Mouse (Mus musculus) heart, embryonic 15.5 days (tissue): ENCODE measurements around the gene Atrip. TPM values are rescaled to one million over a fixed set of nuclear protein-coding genes. Genes with fewer than 3 reads are reported as not detected.
A peak's percentile ranks its signal among the peaks of the same experiment; 100 is the strongest.

ENCODE experiments used
- ATAC-seq: fragments of 200-750 bp; cut with Nextera tagmentation; replicated peaks from 2 replicates; pipeline ENCODE4 v1.8.0; 2017; ENCODE audit warnings: low read depth, moderate TSS enrichment; ENCODE audit not compliant: insufficient number of reproducible peaks, insufficient read depth, low FRiP score
- H3K27ac ChIP-seq: fragments of 300-500 bp; sonication (generic); 2 replicates; pipeline ENCODE4 v1.5.1; 2015; ENCODE audit warnings: mild to moderate bottlenecking, inconsistent platforms
- H3K27me3 ChIP-seq: fragments of 300-500 bp; sonication (generic); 2 replicates; pipeline ENCODE4 v1.6.1; 2015; ENCODE audit warnings: inconsistent platforms
- H3K36me3 ChIP-seq: fragments of 300-500 bp; sonication (generic); 2 replicates; pipeline ENCODE4 v1.6.1; 2015; ENCODE audit warnings: mild to moderate bottlenecking, inconsistent platforms
- H3K4me1 ChIP-seq: fragments of 300-500 bp; sonication (generic); replicated peaks from 2 replicates; pipeline ENCODE4 v1.6.1; 2015; ENCODE audit warnings: inconsistent platforms
- H3K4me2 ChIP-seq: fragments of 300-500 bp; sonication (generic); 2 replicates; pipeline ENCODE4 v1.6.1; 2015; ENCODE audit warnings: inconsistent platforms, mild to moderate bottlenecking, moderate library complexity
- H3K4me3 ChIP-seq: fragments of 300-500 bp; sonication (generic); 2 replicates; pipeline ENCODE4 v1.5.1; 2015; ENCODE audit warnings: mild to moderate bottlenecking, inconsistent platforms
- H3K9ac ChIP-seq: fragments of 300-500 bp; sonication (generic); 2 replicates; pipeline ENCODE4 v1.6.1; 2015; ENCODE audit warnings: mild to moderate bottlenecking, inconsistent platforms
- H3K9me3 ChIP-seq: fragments of 300-500 bp; sonication (generic); replicated peaks from 2 replicates; pipeline ENCODE4 v1.6.1; 2016; ENCODE audit warnings: inconsistent platforms
- WGBS: fragments of 180-500 bp; shearing (Covaris S2); methylation state at CpG from one replicate; pipeline ENCODE4 v1.1.7; 2015; ENCODE audit warnings: mixed read lengths; 5-methylcytosine and 5-hydroxymethylcytosine counted together
- polyA plus RNA-seq: library from polyadenylated mRNA; unstranded; fragments of >200 nt; fragmentation: Nextera tagmentation; extraction: Ambion mirVana; gene quantifications from 2 replicates; pipeline ENCODE4 v1.2.1, GENCODE M21; 2015

Atrip gene
- polyA plus RNA-seq, 1 experiment from 2014 or later: 15.9 TPM

DNA sequence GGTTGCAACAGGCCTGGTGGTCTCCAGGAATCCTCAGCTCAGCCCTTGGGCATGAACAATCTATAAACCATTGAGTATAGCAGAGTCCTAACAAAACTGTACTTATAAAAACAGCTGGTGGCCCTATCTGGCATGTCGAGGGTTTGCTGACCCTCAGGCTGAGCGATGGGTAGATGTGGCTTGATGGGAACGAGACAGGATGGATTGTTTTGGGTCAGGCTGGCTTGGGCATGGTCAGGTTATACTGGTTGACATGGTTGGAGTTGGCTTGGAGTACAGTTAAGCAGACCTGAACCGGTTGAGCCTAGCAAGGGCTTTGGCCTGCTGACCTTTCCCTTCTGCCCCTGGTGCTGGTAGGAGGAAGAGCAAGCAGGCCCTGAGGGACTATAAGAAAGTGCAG lies 37.2 kb upstream of the Atrip start:
- H3K36me3 ChIP-seq: peaks cover 87% of the 10 kb centered on the region
- H3K9ac ChIP-seq: no peak overlapping the region
- no peaks in the 10 kb centered on the region for H3K4me1 ChIP-seq
- 85% methylated on average over 4 of the region's 4 CpGs for WGBS
- no peak overlapping the region for H3K27ac ChIP-seq
- H3K4me2 ChIP-seq: no peak overlapping the region
- no peak for ATAC-seq
- no peaks in the 10 kb centered on the region for H3K9me3 ChIP-seq
- H3K4me3 ChIP-seq: no peak overlapping the region
- H3K27me3 ChIP-seq: no peaks in the 10 kb centered on the region

DNA sequence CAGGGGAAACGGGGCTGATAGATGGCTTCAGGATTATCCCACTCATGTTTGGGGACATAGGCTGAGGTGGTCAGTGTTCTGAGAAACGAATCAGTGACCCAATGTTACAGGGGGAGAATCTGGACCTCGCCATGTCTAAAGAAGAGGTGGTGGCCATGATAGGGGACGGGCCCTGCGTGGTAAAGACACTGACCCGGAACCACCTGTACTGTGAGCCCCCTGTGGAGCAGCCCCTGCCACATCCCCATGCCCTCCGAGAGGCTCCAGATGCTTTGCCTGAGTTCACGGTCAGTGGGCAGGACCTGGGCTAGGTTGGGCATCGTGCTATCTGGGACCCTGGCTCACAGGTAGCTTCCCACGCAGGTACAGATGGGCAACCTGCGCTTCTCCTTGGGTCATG lies 36.3 kb upstream of the Atrip start:
- H3K9ac ChIP-seq: no peak overlapping the region
- no peak for ATAC-seq
- no peaks in the 10 kb centered on the region for H3K27me3 ChIP-seq
- H3K4me1 ChIP-seq: peaks cover 2% of the 10 kb centered on the region; the same call in 1 of the 2 replicates
- peaks cover 84% of the 10 kb centered on the region for H3K36me3 ChIP-seq
- no peak overlapping the region for H3K4me3 ChIP-seq
- no peak overlapping the region for H3K27ac ChIP-seq
- no peaks in the 10 kb centered on the region for H3K9me3 ChIP-seq
- no peak overlapping the region for H3K4me2 ChIP-seq
- 89% methylated on average over 11 of the region's 11 CpGs for WGBS

DNA sequence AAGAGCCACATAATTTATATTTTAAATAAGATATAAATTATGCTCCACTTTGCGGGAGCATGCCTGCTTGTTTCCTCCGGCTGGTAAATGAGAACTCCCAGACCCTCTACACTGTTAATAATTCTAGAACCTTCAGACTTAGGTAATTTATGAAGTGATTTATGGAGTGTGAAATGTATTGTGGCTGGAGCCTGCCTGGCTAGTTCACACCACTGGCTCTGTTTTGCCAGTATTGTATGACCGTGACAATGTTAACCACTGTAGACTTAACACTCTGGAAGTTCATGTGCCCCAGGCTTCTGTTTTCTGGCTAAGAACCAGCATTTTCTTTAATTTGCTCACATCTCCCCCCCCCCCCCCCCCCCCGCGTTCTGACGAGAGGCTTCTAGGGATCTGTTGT lies 33.4 kb upstream of the Atrip start:
- H3K4me2 ChIP-seq: no peak overlapping the region

DNA sequence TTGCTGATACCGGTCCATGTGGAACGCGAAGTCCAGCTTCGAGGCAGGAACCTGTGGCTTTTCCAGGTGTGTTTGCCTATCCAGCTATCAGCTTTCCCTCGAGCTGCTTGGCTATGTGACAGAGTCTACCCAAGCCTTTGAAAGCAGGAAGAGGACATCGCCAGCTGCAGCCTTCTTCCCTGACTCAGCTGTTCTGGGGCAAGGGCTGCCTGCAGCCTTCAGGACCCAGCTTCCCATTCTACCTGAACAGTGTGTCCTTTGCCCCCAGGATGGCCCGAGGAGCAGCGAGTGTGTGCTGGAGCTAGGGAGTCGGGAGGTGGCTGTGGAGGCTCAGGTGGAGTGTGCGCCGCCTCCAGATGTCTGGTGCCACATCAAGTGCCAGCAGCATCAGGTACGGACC lies 31.7 kb upstream of the Atrip start:
- H3K27me3 ChIP-seq: no peaks in the 10 kb centered on the region
- H3K27ac ChIP-seq: no peak overlapping the region
- no peak overlapping the region for H3K4me2 ChIP-seq
- 87% methylated on average over 12 of the region's 12 CpGs for WGBS
- no peaks in the 10 kb centered on the region for H3K9me3 ChIP-seq
- no peak overlapping the region for H3K9ac ChIP-seq
- H3K4me3 ChIP-seq: no peak overlapping the region
- peaks cover 41% of the 10 kb centered on the region for H3K36me3 ChIP-seq
- no peak for ATAC-seq
- H3K4me1 ChIP-seq: peaks cover 35% of the 10 kb centered on the region

More for the DNA sequence above, 33.4 kb upstream of the Atrip start:
- ATAC-seq: no peak
- 68% methylated on average over 6 of the region's 6 CpGs for WGBS
- Histone ChIP-seq H3K36me3 (peaks cover 57% of the 10 kb centered on the region), H3K4me3 (no peak overlapping the region), H3K9ac (no peak overlapping the region), H3K4me1 (peaks cover 28% of the 10 kb centered on the region), H3K9me3 (no peaks in the 10 kb centered on the region), H3K27me3 (no peaks in the 10 kb centered on the region), H3K27ac (no peak overlapping the region)

DNA sequence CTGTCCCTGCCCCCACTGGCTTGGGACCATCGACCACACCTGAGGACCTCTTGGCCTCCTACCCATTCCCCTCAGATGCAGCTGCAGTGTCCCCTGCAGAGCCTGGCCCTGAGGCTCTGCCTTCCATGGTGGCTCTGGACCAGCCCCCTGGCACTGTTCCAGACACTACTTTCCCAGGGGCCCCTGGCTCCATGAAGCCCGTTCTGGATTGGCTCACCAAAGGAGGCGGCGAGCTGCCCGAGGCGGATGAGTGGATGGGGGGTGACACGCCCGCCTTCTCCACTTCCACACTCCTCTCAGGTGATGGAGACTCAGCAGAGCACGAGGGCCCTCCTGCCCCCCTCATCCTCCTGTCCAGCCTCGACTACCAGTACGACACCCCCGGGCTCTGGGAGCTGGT lies 31.1 kb upstream of the Atrip start:
- ATAC-seq: peak; percentile 47
- peaks cover 34% of the 10 kb centered on the region for H3K36me3 ChIP-seq
- WGBS: 56% methylated on average over 12 of the region's 12 CpGs

DNA sequence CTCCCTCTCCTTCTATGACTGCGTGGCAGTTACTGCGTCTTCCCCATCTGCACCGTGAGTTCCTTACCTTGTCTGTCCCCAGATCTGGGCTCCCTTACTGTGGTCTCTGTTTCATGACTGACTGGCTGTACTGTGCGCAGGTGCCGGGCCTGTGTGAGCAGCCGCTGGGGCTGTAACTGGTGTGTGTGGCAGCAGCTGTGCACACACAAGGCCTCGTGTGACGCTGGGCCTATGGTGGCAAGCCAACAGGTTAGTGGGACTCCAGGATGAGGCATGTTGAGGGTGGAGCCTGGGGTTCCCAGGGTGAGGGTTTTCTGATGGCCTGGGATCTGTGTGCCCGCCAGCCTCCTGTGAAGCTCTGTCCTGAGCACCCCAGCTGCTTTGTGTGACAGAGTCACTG lies 30.2 kb upstream of the Atrip start:
- H3K4me2 ChIP-seq: no peak overlapping the region
- H3K9me3 ChIP-seq: no peaks in the 10 kb centered on the region
- no peak overlapping the region for H3K9ac ChIP-seq
- H3K27me3 ChIP-seq: no peaks in the 10 kb centered on the region
- no peak overlapping the region for H3K27ac ChIP-seq
- no peak for ATAC-seq
- peaks cover 25% of the 10 kb centered on the region for H3K36me3 ChIP-seq
- peaks cover 49% of the 10 kb centered on the region for H3K4me1 ChIP-seq
- WGBS: 86% methylated on average over 9 of the region's 9 CpGs
- H3K4me3 ChIP-seq: no peak overlapping the region

More for the DNA sequence above, 31.1 kb upstream of the Atrip start:
- no peak overlapping the region for H3K9ac ChIP-seq
- H3K4me1 ChIP-seq: peaks cover 40% of the 10 kb centered on the region
- no peak overlapping the region for H3K4me3 ChIP-seq
- 0 out of 2 replicates have a peak overlapping the region, but pooled peaks have one; percentile 7 for H3K4me2 ChIP-seq
- no peaks in the 10 kb centered on the region for H3K27me3 ChIP-seq
- no peaks in the 10 kb centered on the region for H3K9me3 ChIP-seq
- no peak overlapping the region; the same call in 1 of the 2 replicates for H3K27ac ChIP-seq

DNA sequence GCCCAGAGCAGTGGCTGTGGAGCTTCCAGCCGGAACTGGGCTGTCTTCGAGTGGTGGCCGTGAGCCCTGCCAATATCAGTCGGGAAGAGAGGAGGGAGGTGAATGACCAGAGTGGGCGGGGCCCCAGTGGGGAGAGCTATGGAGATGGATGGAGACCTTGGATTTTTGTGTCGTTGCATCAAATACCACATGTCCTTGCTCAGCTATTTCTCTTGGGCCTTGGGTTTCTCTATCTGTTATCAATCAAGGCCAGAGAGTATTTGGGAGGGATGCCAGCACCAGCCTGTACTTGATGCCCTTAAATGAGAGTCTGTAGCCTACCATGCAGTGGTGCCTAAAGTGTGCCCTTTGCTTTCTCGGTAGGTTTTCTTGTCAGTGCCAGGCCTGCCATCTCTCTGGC lies 29.3 kb upstream of the Atrip start:
- H3K27ac ChIP-seq: no peak overlapping the region
- H3K4me2 ChIP-seq: no peak overlapping the region
- H3K36me3 ChIP-seq: peaks cover 17% of the 10 kb centered on the region; the same call in 1 of the 2 replicates
- no peak overlapping the region for H3K4me3 ChIP-seq
- WGBS: 67% methylated on average over 7 of the region's 7 CpGs
- no peak overlapping the region for H3K9ac ChIP-seq
- H3K27me3 ChIP-seq: no peaks in the 10 kb centered on the region
- ATAC-seq: no peak
- H3K9me3 ChIP-seq: no peaks in the 10 kb centered on the region
- H3K4me1 ChIP-seq: peaks cover 57% of the 10 kb centered on the region

DNA sequence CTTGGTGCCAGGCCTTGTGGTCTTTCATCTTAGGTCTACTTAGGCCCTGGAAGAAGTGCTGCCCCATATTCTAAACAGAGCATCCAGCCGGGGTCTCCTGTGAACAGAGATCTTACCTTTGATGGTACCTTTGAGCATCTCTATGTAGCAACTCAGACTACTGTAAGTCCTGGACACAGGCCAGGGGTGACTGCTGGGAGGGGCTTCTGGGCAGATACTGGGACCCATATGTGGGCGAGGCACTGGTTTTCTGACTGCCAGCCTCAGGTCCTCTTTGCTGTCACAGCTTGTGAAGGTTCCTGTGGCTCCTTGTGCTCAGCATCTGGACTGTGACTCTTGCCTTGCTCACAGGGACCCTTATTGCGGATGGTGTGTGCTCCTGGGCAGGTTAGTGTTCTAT lies 28.6 kb upstream of the Atrip start:
- H3K4me2 ChIP-seq: no peak overlapping the region
- H3K27ac ChIP-seq: no peak overlapping the region
- H3K36me3 ChIP-seq: peaks cover 16% of the 10 kb centered on the region; the same call in 1 of the 2 replicates
- no peaks in the 10 kb centered on the region for H3K9me3 ChIP-seq
- H3K4me3 ChIP-seq: no peak overlapping the region
- H3K4me1 ChIP-seq: peaks cover 64% of the 10 kb centered on the region
- WGBS: 84% methylated on average over 3 of the region's 3 CpGs
- H3K27me3 ChIP-seq: no peaks in the 10 kb centered on the region
- no peak overlapping the region for H3K9ac ChIP-seq
- no peak for ATAC-seq

DNA sequence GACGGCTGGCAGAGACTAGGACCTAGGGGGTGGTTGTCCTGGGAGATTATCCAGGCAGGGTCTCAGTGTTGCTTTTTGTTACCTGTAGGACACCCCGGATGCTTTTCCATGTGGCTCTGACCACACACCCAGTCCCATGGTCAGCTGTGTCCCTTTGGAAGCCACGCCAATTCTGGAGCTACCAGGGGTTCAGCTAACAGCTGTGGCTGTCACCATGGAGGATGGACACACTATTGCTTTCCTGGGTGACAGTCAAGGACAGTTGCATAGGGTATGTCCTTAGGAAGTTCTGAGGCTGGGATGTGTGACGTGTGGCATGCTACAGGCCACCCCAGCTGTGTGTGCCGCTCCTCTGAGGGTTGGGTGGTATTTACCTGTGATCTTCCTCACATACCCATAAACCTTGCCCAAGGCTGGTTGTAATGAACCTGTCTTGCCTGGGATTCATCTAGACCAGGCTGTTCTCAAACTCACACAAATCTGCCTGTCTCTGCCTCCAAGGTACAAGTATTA lies 28.1 kb upstream of the Atrip start:
- Histone ChIP-seq H3K4me2 (no peak overlapping the region), H3K36me3 (peaks cover 16% of the 10 kb centered on the region; the same call in 1 of the 2 replicates), H3K4me1 (peaks cover 70% of the 10 kb centered on the region), H3K4me3 (no peak overlapping the region), H3K27ac (no peak overlapping the region), H3K27me3 (no peaks in the 10 kb centered on the region), H3K9ac (no peak overlapping the region), H3K9me3 (no peaks in the 10 kb centered on the region)
- no peak for ATAC-seq
- WGBS: 93% methylated on average over 5 of the region's 5 CpGs

DNA sequence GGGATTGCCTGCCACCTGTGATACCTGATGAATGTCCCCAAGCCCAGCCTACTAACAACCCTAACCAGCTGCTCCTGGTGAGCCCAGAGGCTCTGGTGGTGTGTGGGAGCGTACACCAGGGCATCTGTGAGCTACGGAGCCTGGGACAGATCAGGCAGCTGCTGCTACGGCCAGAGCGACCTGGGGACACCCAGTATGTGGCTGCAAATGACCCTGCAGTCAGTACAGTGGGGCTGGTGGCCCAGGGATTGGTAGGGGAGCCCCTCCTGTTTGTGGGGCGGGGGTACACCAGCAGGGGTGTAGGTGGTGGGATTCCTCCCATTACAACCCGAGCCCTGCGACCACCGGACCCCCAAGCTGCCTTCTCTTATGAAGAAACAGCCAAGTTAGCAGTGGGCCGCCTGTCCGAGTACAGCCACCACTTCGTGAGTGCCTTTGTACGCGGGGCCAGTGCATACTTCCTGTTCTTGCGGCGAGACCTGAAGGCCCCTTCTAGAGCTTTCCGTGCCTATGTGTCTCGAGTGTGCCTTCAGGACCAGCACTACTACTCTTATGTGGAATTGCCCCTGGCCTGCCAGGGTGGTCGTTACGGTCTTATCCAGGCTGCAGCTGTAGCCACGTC lies 26.5 kb upstream of the Atrip start:
- peaks cover 3% of the 10 kb centered on the region; the same call in 1 of the 2 replicates for H3K36me3 ChIP-seq
- 83% methylated on average over 20 of the region's 20 CpGs for WGBS

DNA sequence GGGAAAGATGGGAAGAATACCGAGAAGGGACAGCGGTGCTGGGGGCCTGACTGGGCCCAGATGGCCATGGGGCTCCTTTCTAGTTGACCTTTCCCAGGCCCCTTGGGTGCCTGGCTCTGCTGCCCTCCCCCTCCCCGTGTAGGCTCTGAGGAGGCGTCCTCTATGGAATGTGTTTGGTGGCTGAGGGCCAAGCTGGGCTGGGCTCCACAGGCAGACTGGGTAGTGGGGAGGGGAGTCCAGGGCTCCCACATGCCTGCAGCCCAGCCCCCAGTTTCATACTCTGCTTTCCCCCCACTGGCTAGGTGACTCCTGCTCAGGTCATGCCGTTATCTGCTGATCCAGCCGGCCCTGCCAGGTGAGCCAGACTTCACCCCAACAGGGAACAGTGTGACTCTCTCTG lies 25.0 kb upstream of the Atrip start:
- WGBS: 10% methylated on average over 6 of the region's 6 CpGs
- H3K4me2 ChIP-seq: peak overlapping the region; percentile 82
- H3K36me3 ChIP-seq: peaks cover under 1% of the 10 kb centered on the region; the same call in 1 of the 2 replicates
- H3K9me3 ChIP-seq: no peaks in the 10 kb centered on the region
- H3K27me3 ChIP-seq: no peaks in the 10 kb centered on the region
- H3K9ac ChIP-seq: peak overlapping the region; percentile 27
- H3K4me3 ChIP-seq: peak overlapping the region; percentile 76
- peak; percentile 77 for ATAC-seq
- peaks cover 75% of the 10 kb centered on the region for H3K4me1 ChIP-seq
- peak overlapping the region; percentile 98 for H3K27ac ChIP-seq

More for the DNA sequence above, 26.5 kb upstream of the Atrip start:
- Histone ChIP-seq H3K9me3 (no peaks in the 10 kb centered on the region), H3K27ac (peak overlapping the region; percentile 98; the same call in 1 of the 2 replicates), H3K4me3 (no peak overlapping the region), H3K9ac (no peak overlapping the region), H3K27me3 (no peaks in the 10 kb centered on the region), H3K4me1 (peaks cover 79% of the 10 kb centered on the region), H3K4me2 (no peak overlapping the region)
- no peak for ATAC-seq

DNA sequence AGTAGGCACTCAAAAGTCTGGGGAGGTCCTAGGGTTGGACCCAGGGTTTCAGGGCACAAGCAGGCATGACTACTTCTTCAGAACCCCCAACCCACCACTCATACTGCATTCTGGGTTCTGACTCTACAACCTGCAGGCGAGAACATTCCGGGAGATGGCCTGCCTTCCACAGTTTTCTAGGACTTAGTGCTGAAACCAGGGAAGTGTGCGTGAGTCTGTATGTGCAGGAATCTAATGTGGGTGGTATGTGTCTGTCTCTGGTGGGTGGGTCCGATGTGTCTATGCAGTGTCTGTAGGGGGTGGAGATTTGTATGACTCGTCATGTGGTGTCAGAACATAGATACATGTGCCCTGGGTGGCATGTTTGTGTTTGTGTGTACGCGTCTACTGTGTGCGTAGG lies 24.4 kb upstream of the Atrip start:
- WGBS: 69% methylated on average over 8 of the region's 8 CpGs
- H3K27ac ChIP-seq: peak overlapping the region; percentile 98
- ATAC-seq: no peak
- peaks cover 76% of the 10 kb centered on the region for H3K4me1 ChIP-seq
- H3K27me3 ChIP-seq: no peaks in the 10 kb centered on the region
- no peak overlapping the region; the same call in 1 of the 2 replicates for H3K9ac ChIP-seq
- H3K4me3 ChIP-seq: peak overlapping the region; percentile 76
- H3K9me3 ChIP-seq: no peaks in the 10 kb centered on the region
- H3K36me3 ChIP-seq: no peaks in the 10 kb centered on the region; the same call in 1 of the 2 replicates
- H3K4me2 ChIP-seq: peak overlapping the region; percentile 82
